Mouse (Mus musculus) monocyte, adult 5-6 weeks (primary cell): ENCODE results near the gene Actg1. TPM values are rescaled to one million over a fixed set of nuclear protein-coding genes. Genes with fewer than 3 reads are reported as not detected.
A peak's percentile ranks its signal among the peaks of the same experiment; 100 is the strongest.

Experiments
- ATAC-seq: fragments of 153-309, 156-312 bp; replicated peaks from 2 replicates; pipeline ENCODE4 v1.8.0; 2017; ENCODE audit warnings: mild to moderate bottlenecking; ENCODE audit not compliant: low TSS enrichment, insufficient number of reproducible peaks, severe bottlenecking, poor library complexity, low FRiP score
- total RNA-seq: library from RNA; stranded (forward); fragments of 200-1000, 200-491, 200-594 nt; gene quantifications from 3 replicates; pipeline ENCODE4 v1.2.3, GENCODE M21; 2017

Actg1 gene
- 1,753 to 2,142 TPM (median 1,849 TPM) in 3 replicates for total RNA-seq

DNA sequence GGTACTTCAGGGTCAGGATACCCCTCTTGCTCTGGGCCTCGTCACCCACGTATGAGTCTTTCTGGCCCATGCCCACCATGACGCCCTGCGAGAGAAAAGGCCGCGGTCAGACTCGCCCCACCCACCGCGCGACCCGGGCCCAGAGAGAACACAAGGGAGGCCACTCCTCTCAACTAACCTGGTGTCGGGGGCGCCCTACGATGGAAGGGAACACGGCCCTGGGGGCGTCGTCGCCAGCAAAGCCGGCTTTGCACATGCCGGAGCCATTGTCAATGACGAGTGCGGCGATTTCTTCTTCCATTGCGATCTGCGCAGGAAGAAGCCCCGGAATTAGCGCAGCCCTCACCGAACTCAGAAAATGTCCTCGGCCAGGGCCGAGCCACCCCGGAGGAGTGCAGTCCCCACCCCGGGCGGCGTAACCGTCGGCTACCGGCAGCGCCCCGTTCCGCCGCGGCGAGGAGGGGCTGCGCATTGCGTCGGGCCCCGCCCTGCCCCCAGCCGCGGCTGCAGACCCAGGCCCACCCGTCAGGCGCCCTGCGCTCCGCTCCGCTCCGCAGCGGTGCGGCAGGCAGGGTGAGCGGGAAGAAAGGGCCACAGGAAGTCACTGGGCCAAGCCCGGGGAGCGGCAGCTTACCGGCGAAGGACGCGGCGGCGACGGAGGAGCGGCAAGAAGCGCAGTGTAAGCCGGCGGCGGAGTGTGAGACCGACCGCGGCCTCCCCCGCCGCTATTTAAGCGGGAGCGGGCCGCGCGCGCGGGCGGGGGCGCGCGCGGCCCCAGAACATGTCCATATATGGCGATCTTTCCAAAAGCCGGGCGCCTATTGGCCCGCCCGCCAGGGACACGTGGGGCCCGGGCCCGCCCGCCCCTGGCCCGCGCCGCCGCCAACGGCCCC, at the start of gene Actg1:
Gene Actg1 (minus strand): TSS at position 752 of the 893 bp plus-strand sequence.
- peak; percentile 7; the same call in 1 of the 2 replicates for ATAC-seq

DNA sequence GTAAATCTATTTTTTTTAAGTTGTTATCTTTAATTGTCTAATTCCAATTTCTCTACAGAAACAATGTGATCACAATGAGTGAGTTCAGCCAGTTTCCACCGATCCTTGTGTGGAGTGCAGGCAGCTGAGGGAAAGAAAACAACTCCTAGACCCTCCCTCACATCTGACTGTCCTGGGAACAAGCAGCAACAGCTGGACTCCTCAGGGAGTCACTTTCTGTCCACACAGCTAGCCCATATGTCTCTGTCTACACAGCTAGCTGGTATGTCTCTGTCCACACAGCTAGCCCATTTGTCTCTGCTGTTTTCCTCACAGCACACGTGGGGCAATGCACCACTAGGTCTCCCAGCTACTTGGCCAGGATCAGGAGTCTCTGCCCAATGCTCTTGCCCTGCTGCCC, 49.3 kb upstream of the Actg1 start:
- no peak for ATAC-seq

DNA sequence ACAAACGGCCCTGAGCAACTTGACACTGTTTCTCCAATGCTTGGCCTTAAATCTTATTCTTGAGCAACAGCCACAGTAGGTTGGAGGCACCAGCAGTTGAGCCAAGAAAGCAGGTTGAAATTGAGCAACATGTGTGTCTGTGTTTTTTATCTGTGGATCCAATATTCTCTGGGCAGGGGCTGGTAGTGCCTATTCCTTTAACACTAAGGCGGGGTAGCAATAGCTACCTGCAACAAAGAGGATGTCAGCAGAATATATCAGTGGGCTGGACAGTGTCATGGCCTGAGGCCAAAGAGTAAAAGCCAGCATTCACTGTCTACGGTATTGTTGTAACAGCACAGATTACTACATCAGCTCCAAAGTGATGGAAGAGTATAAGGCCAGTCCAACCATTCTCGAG, 47.3 kb upstream of the Actg1 start:
- ATAC-seq: no peak

- no peak for ATAC-seq
These were observed 40.2 kb upstream of the Actg1 start for GRCm38 (mm10) chr11:120388580-120388979.

GRCm38 (mm10) chr11:120387157-120387556, 38.8 kb upstream of the Actg1 start:
- ATAC-seq: no peak

DNA sequence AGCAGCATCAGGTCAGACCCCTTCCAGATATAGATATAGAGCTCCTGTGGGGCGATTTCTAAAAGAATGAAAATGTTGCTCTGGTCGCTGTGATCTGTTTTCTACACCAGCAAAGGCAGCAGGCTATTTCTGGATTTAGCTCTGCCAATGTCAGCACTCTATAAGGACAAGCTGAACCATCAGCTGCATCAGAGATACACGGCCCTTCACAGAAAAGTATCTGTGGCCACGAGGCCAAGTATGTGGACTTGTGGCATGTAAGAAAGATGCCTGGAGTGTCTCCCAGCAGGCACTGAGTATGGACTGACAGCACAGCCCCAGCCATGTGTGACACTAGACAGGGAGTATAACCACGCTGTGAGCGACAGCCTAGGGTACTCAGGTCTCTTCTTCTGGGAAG, 38.3 kb upstream of the Actg1 start:
- no peak for ATAC-seq

GRCm38 (mm10) chr11:120382509-120382908, 34.2 kb upstream of the Actg1 start:
- no peak for ATAC-seq

DNA sequence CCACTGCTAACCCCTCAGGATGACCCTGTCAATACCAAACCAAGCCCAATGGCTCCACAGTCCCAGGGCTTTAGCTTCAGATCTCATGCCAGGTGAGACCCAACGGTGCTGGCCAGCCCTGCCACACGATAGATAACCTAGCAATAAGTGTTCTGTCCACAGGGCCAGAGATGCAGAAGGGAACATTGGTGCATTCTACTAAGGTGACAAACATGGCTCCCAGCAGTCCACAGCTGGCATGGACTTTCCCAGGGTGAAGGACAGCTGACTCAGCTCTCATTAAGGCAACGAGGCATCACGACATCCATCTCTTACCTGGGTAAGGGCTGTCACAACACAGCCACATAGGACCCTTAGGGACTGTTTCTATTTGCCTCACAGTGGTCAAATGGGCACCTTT, 32.8 kb upstream of the Actg1 start:
- no peak for ATAC-seq

DNA sequence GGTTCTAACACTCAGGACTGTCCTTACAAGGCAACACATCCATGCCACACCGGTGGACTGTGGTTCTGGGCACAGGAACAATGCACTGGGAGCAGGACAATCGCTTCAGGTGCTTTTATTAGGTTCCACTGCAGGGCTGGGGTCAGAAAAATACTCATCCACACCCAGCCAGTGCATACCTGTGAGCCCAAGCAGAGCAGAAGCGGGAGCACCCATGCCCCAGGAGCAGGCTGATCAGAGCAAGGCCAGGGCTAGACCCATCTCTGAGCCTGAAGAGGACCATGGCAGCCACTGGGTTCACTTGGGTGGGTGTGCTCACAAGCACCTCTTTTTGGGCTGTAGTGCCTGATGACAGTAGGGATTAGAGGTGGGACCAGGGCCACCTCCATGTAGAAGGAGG, 31.9 kb upstream of the Actg1 start:
- ATAC-seq: no peak

GRCm38 (mm10) chr11:120378611-120379540, 30.5 kb upstream of the Actg1 start, which contains the start of gene Faap100:
Gene Faap100, minus strand, starts transcription at chr11:120378764.
- ATAC-seq: peak; percentile 81

GRCm38 (mm10) chr11:120378031-120378610, 29.8 kb upstream of the Actg1 start:
- no peak for ATAC-seq

GRCm38 (mm10) chr11:120377337-120377736, 29.0 kb upstream of the Actg1 start:
- no peak for ATAC-seq

DNA sequence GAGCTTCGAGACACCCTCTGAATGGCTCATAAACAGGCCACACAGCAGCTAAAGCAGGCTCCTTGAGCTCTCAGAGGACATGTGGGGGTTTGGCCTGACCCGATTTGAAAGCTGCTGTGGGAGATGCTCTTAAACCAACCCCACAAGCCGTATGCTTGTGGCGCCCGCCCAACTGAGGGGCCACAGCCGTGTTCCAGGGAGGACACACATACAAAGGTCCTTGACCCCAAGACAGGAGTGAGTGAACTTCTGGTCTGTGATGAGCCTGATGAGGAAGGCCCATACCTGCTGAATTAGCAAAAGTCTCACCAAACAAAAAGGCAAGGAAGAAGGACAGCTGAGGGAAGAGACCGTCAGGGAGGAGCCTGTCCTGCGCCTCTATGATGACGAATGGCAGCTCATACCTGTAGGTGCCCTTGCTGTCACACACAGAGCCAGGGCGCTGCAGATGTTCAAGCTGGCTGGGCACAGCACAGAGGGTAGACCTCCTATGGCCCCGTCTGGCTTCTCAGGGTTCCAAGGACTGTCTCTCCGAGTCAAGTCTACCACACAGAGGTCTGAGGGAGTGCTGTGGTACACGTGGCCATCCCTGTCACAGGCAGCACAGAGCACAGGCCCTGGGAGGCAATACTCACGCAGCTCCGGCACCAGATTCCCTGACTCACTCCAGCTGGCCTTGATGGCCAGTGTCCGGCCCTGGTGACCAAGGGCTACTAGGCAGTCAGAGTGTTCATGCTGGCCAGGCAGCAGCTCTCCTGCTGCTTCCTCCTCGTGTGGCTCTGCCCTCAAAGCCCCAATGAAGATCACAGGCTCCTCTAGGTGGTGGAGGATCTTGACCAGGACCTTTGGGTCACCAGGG, 28.2 kb upstream of the Actg1 start:
- ATAC-seq: no peak

DNA sequence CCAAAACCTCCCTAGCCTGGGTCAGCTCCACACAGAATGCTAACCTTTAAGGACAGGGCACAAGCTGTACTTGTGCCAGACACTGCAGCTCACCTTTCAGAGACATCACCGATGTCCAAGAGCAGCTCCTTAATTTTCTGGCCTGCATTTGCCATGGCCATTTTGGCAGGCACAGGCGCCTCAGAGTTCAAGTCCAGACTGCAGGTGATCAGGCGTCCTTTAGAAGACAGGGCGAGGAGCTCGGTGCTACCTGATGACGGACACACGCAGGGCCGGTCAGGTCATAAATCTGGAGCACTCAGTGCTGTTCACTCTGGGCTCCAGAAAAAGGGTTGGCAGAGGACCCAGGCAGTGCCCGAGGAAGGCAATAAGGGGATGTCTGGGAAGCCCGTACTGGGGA, 27.0 kb upstream of the Actg1 start:
- no peak for ATAC-seq

DNA sequence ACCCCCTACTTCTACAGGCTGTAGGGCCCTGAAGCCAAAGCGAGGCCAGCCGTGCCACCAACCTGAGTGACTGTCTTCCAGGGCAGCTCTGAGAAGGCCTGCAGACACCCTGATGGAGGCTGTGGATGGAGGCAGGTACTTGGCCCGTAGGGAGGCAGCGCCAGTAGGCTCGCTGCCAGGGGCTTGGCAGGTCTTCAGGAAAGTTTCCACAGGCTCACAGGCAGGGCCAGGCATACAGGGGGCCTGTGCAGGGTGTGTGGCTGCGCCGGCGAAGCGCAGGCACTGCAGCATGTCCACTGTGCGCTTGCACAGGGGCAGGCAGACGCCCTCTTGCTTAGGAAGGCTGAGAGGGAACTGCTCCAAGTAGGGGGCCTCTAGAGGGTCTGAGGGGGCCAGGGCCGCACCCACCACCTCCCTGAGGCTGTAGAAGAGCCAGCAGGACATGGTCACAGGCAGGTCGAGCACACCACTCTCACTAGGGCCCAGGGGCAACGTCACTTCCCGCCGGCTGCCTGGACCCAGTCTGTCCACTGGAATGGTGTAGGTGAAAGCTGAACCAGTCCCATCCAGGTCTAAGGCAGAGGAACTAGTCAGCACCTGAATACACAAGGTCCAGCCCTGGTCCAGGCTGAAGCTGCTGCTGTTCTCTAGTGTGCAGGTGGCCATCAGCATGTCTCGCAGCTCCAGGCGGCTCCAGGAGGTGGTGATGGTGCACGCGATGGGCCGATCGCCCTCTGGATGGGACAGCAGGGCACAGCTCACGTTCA, 25.7 kb upstream of the Actg1 start:
- no peak for ATAC-seq

GRCm38 (mm10) chr11:120373025-120373424, 24.7 kb upstream of the Actg1 start:
- ATAC-seq: no peak

DNA sequence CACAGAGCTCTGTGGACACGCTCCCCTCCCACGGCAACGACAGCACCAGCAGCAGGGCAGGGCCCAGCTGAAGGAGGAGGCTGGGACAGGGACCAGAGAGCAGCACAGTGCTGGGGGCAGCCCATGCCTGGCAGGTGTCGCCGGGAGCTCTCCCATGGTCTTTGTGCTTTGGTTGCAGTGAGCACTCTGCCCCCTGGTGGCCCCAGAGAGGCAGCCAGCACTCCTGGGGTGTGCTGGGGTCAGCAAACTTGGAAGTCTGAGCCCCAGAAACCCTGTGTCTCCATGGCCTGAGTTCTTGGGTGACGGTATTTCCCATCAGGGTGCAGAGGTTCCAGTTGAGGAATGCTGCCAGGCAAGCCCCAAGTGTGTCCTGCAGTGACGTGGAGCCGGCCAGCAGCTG, 21.3 kb upstream of the Actg1 start:
- peak; percentile 55; the same call in 1 of the 2 replicates for ATAC-seq
